Mouse (Mus musculus) testis, adult 2 months (tissue): ENCODE results near the gene Ttc39b. TPM values are rescaled to one million over a fixed set of nuclear protein-coding genes. Genes with fewer than 3 reads are reported as not detected.

Source experiments
- H3K27ac ChIP-seq: fragments of 200-500 bp; 2 replicates; pipeline ENCODE4 v1.5.1; 2012; ENCODE audit warnings: low read depth, low read length; ENCODE audit not compliant: control insufficient read depth, insufficient read depth
- H3K27me3 ChIP-seq: fragments of 200-500 bp; 2 replicates; pipeline ENCODE4 v1.6.1; 2012; ENCODE audit warnings: mild to moderate bottlenecking, low read length, moderate library complexity; ENCODE audit not compliant: control insufficient read depth, insufficient read depth
- H3K36me3 ChIP-seq: fragments of 200-500 bp; 2 replicates; pipeline ENCODE4 v1.6.1; 2012; ENCODE audit warnings: mild to moderate bottlenecking, low read length; ENCODE audit not compliant: control insufficient read depth, insufficient read depth
- H3K4me1 ChIP-seq: fragments of 200-500 bp; 2 replicates; pipeline ENCODE4 v1.6.1; 2012; ENCODE audit warnings: low read length; ENCODE audit not compliant: control insufficient read depth, insufficient read depth
- H3K4me3 ChIP-seq: fragments of 200-500 bp; 2 replicates; pipeline ENCODE4 v1.5.1; 2012; ENCODE audit warnings: low read depth, mild to moderate bottlenecking, low read length, moderate library complexity, mixed read lengths; ENCODE audit not compliant: control insufficient read depth
- CTCF ChIP-seq: fragments of 200-500 bp; IDR thresholded peaks from 2 replicates; pipeline ENCODE4 v1.5.1; 2012; ENCODE audit warnings: low read depth, mild to moderate bottlenecking, inconsistent platforms, low read length, moderate library complexity; ENCODE audit not compliant: control insufficient read depth, insufficient read depth, insufficient replicate concordance
- POLR2A ChIP-seq: fragments of 200-500 bp; IDR thresholded peaks from 2 replicates; pipeline ENCODE4 v1.6.1; 2012; ENCODE audit warnings: low read depth, mild to moderate bottlenecking, inconsistent platforms, low read length, moderate library complexity; ENCODE audit not compliant: control insufficient read depth
- polyA plus RNA-seq: library from polyadenylated mRNA; depleted of rRNA; stranded (reverse); fragments of >200 nt; gene quantifications from 2 replicates; pipeline ENCODE4 v1.2.3, GENCODE M21; 2012

Gene Ttc39b
- polyA plus RNA-seq, 1 experiment, result 6.6 TPM

DNA sequence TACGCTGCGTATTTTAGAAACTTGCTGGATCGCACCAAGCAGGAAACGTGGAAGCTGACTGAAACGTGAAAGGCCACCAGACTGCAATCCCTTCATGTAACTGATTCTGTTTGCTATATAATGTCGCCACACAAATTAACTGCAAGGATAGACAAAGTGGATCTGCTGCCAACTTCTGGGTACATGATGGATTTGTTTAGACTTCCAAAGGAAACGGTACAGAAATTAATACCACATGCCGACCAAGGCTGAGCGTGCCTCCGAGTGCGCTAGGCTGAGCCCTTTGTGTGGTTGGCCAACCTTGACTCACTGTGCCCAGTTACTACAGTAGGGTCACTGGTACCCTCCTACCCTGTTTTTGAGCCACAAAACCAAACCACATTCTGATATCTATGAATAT lies 89.3 kb downstream of the Ttc39b start:
- Histone ChIP-seq H3K4me1 (no peaks in the 10 kb centered on the region), H3K36me3 (no peaks in the 10 kb centered on the region; the same call in 1 of the 2 replicates), H3K27ac (no peak overlapping the region), H3K4me3 (no peak overlapping the region), H3K27me3 (no peaks in the 10 kb centered on the region)
- no peak for TF ChIP-seq CTCF
- TF ChIP-seq POLR2A, result no peak

DNA sequence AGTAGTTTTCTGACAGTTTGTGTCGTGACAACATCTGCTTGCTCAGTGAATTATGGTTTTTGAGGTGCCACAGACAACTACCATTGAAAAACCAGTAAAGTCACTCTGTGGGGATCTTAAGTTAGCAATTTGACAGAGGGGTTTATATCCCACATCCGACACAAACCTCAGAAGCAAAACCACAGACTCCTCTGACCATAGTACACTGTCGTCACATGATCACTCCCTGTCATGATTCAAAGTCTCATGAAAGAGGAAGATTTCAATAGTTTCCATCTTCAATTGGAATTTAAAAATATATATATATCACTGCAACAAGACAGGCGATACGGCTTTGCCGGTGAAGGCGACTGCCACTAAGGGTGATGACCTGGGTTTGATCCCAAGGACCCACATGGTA lies 89.9 kb downstream of the Ttc39b start:
- no peak overlapping the region for H3K4me3 ChIP-seq
- no peaks in the 10 kb centered on the region for H3K27me3 ChIP-seq
- no peaks in the 10 kb centered on the region; the same call in 1 of the 2 replicates for H3K36me3 ChIP-seq
- no peak for TF ChIP-seq POLR2A
- TF ChIP-seq CTCF, result no peak
- no peaks in the 10 kb centered on the region for H3K4me1 ChIP-seq
- no peak overlapping the region for H3K27ac ChIP-seq

DNA sequence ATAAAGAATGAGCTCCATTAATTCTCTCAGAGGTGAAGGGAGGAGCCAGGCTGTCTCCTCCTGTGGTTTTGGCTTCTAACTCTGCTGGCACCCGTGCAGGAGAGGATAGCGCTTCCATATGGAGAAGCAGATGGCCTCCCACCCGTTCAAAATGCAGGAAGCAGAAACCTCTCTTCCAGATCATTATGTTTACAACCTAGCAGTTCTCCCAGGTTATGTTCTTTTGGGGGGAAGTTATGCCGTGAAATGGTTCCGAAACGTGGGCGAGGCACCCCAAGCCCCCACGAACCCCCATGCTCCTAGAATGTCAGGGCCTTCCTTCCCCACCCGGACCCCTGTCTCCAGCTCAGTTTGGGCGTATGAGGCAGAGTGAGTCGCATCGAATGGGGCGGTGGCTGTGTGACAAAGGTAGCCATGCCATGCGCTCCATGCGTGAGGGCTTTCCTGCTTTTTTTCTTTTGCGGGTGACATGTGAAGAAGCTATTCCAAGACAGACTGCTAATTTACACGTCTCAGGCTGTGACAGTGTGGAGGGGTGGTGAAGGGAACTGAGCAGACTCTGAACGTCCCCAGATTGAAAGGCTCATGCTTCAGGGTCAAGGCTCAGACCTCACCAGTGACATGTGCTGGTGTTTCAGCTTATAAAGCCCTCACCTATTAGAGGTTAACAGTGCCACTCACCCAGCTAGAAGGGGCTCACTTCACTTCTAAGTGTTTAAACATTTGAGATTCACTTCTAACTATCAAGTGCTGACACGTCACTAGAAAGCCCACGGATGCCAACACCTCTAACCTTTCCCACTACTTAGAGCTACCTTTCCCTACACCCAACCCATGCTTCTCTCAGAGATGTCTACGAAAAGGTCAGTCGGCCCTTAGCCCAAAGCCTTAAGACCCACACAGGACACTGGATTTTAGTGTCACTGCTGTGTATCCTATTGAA lies 90.6 kb downstream of the Ttc39b start:
- no peaks in the 10 kb centered on the region; the same call in none of the 2 replicates for H3K36me3 ChIP-seq
- TF ChIP-seq CTCF (no peak), POLR2A (no peak)
- H3K27me3 ChIP-seq, result no peaks in the 10 kb centered on the region
- no peak overlapping the region for H3K4me3 ChIP-seq
- no peak overlapping the region for H3K27ac ChIP-seq
- H3K4me1 ChIP-seq, result no peaks in the 10 kb centered on the region

DNA sequence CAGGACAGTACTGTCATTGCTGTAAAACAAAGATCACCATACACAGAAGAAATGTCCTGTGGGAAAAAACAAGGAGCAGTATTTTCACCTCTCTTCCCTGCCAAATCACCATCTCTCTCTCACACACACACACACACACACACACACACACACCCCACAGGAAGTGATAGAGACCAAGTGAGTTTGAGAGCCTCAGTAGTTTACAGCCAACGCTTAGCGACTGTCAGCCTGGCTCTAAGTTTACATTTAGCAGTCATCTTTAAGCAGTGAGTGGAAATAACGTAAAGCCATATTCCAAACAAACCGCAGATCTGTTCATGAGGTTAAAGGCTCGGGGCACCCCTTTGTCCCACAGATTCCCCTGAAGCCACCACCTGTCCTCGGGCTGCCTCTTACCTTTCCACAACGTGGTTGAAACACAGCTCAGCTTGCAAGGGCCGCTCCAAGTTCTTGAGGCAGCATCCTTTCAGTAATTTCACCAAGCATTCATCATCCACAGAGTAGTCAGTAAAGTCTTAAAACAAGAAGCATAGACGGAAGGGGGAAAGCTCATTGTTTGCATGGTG lies 91.7 kb downstream of the Ttc39b start:
- Histone ChIP-seq H3K27ac (no peak overlapping the region), H3K36me3 (no peaks in the 10 kb centered on the region; the same call in none of the 2 replicates), H3K4me3 (no peak overlapping the region), H3K4me1 (no peaks in the 10 kb centered on the region), H3K27me3 (no peaks in the 10 kb centered on the region)
- no peak for TF ChIP-seq POLR2A
- TF ChIP-seq CTCF, result no peak

DNA sequence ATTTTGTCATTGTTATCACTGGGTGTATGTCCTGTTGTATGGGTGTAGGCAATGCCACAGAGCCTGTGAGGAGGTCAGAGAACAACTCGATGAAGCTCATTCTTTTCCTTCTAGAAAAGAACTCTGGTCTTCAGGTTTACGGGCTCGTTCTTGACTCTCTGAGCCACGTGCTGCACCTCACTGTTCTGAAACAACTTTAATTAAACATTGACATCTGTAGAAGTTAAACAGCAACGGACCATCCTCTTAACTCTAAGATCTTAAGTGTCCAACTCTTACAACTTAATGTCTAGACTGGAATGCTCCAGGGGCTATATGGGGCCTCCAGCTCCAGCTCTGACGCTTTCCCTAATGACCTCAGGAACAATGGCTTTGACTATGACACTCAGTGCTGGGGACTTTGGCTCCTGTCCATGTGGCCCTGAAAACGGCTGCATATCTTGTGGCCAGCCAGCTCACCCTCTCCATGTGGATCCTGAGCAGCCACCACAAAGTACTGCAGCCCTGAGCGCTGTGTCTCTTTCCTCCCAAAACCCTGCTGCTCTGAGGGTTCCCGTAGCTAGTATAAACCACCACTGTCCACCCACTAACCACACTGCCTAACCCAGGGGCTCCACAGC lies 95.3 kb downstream of the Ttc39b start:
- H3K4me1 ChIP-seq, result no peaks in the 10 kb centered on the region

DNA sequence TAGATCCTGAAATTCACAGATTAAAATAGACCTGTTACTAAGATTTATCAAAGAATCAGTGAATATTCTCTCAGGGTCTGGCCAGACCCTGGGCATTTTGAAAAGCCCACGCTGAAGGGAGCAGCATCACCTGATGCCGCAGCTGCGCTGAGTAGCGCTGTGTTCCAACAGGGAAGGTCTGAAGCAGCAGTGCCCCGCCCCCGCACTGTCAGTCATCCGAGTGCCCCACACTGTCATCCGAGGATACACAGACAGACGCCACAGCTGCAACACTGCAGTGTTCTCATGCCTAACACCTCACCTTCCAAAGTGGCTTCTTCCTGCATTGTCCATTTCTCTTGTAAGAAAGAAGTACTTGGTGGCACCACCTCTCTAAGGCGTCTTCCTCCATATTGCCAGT lies 96.0 kb downstream of the Ttc39b start:
- Histone ChIP-seq H3K27me3 (no peaks in the 10 kb centered on the region), H3K36me3 (no peaks in the 10 kb centered on the region; the same call in 1 of the 2 replicates), H3K4me1 (no peaks in the 10 kb centered on the region), H3K4me3 (no peak overlapping the region), H3K27ac (no peak overlapping the region)
- TF ChIP-seq CTCF (no peak), POLR2A (no peak)

More for the DNA sequence above, 95.3 kb downstream of the Ttc39b start:
- no peaks in the 10 kb centered on the region; the same call in 1 of the 2 replicates for H3K36me3 ChIP-seq
- TF ChIP-seq POLR2A (no peak), CTCF (no peak)
- H3K27ac ChIP-seq, result no peak overlapping the region
- H3K27me3 ChIP-seq, result no peaks in the 10 kb centered on the region
- no peak overlapping the region for H3K4me3 ChIP-seq

DNA sequence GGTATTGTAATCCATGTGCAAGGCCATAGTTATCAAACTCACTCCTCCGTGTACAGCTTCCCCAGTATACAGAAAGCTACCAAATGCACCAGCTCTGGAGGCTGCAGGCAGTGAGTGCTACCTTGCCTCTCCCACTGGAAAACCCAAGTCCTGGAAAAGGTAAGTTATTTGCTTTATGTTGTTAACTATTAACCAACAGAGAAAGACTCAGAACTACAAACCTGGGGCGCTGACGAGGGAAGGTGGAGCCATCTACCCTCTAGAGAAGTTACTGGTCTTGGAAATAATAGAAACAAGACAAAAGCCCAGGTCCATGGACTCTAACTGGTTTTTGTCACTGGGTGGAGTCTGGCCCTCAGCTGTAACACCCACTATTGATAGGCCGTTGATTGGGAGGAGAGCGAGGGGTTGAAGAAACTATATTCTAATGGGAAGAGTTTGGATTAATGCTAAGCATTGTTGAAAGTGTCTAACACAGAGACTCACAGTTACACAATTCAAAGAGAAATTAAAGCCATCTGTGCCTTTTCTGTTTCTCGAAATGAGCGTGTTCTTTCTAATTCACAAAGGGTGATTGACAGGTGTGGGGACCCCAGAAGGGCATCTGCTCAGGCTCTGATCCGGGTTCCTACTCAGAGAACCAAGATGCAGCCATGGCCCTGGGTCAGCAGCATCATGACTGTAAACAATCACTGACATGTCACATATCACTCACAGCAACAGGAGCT lies 98.3 kb downstream of the Ttc39b start:
- H3K4me3 ChIP-seq, result no peak overlapping the region
- no peaks in the 10 kb centered on the region for H3K27me3 ChIP-seq
- H3K36me3 ChIP-seq, result no peaks in the 10 kb centered on the region; the same call in 1 of the 2 replicates
- H3K4me1 ChIP-seq, result no peaks in the 10 kb centered on the region
- TF ChIP-seq CTCF (no peak), POLR2A (no peak)
- H3K27ac ChIP-seq, result no peak overlapping the region
